Mouse (Mus musculus) right cerebral cortex, adult 2 months (tissue): ENCODE measurements around the gene Camta1.
A peak's percentile ranks its signal among the peaks of the same experiment; 100 is the strongest.
"Not testable (repeated sequence)": the region's sequence is repeated elsewhere in the genome, so short reads cannot be mapped to it uniquely, and the experiment has no call there.

Source experiments
- DNase-seq, 2 experiments: peaks; one replicate each; pipeline ENCODE4 v3.0.0; 2021 to 2022; ENCODE audit warnings: low spot score in 2 of 2

Camta1 gene

DNA sequence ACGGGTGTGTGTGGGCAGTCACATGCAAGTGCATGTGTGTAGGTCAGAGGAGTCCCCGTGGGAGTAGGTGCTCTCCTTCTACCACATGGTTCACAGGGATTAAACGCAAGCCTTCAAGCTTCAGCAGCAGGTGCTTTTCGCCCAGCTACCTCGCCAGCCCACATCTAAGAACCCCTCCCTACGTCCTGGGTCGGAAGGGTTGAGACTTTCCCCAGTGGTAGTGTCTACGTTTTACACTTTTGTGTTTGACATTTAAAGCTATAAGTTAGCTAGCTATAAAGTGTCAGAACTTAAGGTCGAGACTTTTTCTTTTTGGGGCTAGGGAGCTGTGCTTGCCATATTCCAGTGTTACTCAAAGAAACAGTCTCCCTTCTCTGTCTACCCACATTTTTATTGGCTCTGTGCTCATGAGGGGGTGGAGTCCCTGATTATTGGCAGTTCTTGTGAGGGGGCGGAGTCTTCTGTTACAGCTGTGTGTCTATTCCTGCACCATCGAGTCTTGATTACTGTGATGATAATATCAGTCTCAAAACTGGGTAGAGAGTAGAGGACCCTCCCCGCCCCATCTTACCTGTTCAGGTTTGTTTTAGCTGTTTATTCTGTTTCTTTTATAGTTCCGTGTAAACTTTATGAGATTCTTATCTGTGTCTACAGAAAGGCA lies 921.6 kb downstream of the Camta1 start:
- DNase-seq: no peak

DNA sequence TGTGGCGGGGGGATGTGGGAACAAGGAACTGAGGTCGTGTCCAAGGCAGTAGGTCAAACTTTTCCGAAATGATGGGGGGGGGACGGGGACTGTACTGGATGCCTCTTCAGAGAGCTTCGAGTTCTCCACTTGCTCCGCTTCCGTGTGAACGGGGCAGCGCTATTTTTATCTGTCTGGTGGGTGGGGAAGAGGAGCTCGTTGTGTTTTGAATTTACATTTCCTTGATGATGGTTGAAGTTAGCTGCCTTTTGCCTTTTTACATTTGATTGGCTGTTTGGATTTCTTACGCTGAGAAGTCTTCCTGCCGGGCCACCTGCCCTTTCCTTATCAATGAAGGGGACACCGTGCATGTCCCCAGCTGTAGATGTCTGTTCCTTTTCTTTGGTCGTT lies 923.6 kb downstream of the Camta1 start:
- DNase-seq: peak in 1 of 2 experiments; percentile 21

DNA sequence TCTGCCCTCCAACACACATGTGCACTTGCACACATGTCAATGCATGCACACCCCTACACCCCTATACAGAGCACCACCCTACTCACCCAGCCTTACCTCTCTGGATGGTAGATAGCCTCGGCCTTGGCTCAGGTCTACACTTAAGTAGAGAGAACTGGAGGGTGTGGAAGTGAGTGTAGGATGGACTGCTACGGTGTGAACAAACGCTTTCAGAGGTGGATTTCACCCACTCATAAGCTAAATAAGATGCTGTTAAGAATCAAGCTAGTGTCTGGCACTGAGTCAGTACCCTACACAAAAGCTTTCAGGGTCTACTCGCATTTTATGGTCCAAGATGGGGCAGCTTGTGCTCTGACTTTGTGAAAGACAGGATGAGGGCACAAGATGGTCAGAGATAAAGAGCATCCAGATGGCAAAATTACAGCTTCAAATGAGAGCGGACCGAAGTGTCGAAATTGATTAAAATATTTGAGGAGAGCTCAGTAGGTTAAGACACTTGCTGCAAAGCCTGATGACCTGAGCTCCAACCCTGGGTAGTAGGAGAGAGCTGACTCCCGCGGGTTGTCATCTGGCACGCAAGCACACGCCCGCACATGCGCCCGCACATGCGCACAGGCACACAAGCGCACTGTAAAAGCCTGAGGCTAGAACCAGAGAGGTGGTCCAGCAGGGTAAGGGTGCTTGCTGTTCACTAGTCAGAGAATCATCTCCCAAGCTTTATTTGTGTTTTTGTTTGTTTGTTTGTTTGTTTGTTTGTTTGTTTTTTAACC lies 924.2 kb downstream of the Camta1 start:
- DNase-seq: peak; percentile 42 to 54

DNA sequence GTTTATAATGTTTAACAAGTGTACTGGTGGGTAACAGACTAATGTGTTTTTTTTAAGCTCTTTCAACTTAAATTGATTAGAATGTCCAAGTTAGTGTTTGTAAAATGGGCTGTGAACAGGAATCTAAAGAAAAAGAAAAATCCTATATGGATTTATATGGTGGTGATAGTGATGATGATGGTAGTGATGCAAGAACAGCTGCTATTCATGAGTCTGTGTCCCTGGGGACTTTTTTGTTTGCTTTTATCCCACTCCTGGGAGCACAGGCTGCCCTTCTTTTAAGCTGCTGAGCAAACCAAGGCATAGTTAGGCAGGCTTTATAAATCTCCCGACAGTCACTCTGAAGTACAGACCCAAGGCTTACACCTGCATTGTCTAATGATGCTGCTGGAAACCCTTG lies 928.2 kb downstream of the Camta1 start:
- no peak for DNase-seq

DNA sequence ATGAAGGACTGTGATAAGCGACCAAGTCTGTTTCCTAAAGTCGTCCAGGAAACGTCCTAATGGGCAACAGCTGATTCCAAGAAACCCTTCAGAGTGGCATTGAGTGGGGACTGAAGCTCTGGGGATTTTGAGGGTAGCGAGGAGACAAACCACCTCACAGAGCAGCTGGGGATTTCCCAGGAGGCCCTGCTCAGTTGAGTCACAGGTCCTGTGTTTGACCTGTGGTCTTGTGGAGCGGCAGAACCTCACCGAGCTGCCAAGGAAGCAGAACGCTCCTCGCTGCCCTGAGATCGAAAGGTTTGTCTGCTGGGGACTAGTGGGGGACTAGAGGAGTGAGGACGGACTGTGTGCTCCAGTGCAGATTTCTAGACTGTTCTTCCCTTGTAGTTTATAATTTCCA lies 933.9 kb downstream of the Camta1 start:
- DNase-seq: no peak

DNA sequence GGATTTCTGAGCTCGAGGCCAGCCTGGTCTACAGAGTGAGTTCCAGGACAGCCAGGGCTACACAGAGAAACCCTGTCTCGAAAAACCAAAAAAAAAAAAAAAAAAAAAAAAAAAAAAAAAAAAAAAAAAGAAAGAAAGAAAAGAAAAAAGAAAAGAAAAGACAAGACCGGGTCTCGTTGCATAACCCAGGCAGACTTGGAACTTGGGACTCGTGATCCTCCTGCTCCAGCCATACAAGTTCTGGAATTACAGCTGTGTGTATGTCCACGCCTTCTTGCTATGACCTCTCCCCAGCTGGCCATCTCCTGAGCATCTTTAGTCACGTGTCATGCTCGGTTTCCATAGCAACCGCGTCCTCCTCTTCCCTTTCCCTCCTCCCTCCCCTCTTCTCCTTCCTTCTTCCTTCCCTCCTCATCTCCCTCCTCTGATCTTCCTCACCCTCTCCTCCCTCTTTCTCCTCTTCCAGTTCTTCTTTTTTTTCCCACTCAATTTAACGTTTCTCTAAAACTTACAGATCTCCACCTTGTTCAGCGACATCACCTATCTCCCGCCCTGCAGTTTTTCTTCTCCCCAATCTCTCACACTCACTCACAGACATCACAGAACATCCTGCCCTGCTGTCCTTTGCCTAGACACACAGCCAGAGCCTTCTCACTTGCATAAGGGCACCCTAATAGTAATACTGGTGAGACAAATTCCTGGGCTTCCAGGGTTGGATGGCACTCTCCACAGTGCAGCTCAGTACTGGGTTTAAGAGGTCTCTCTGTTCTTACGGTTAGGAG lies 934.6 kb downstream of the Camta1 start:
- DNase-seq: no peak

DNA sequence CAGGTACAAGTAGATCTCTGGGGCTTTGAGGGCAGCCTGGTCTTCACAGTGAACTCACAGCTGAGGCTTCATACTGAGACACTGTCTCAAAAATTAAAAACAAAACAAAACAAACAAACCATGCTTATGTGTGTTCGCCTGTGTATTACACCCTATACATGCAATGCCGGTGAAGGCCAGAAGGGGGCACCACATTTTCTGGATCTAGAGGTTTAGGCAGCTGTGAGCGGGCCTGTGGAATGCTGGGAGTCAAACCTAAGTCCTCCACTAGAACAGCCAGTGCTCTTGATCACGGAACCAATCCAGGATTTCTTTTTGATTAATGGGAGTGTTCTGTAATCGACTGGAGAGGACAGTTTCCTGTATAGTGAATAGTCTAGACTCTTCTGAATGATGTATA lies 935.8 kb downstream of the Camta1 start:
- no peak for DNase-seq

DNA sequence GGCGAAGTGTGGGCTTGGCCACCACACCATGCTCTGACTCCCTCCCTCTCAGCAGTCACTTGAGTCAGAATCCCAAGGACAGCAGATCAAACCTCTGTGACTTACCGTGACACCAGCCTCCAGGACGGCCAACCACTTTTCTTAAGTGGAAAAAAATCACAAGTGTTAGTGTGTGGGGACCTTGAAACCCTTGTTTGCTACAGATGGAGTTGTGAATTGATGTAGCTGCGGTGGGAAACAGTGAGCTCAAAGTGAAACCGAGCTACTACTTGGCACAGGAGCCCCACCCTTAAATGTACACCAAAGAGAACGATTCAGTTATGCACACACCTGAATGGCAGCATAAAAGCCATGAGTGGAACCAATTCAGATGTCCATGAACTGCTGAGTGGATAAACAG lies 936.7 kb downstream of the Camta1 start:
- no peak for DNase-seq

DNA sequence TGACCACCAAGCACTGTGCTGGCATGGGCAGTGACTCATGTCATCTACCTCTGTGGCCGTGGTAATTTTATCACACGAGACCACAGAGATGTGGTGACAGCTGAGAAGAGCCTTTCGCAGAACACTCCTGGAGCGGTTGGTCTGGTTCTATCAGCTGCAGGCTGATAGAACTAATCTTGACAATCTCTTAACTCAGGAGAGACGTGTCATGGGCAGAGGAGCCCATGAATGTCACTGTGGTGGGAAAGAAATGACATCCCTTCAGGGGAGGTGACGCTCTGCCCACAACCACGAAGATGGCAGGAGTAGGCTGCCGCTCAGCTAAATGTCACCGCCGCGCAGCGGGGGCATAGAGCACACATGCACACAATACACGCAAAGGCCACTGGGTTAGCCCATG lies 937.4 kb downstream of the Camta1 start:
- DNase-seq: no peak

DNA sequence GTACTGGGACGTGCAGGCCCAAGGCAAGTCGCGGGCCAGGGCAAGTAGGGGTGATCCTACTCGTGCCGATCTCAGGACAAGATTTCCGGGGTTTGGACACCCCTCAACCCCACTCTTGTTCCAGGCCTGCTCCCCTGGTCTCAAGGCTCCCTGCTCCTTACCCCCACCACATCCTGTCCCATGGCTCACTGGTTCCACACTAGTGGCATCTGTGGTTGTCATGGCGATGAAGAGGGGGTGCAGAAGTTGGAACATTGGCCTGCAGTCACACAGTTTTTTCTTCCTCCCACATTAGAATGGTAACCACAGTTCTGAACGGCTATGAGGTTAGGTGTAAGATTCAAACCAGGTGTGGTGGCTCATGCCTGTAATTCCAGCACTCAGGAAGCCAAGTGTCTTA lies 940.5 kb downstream of the Camta1 start:
- DNase-seq: no peak

DNA sequence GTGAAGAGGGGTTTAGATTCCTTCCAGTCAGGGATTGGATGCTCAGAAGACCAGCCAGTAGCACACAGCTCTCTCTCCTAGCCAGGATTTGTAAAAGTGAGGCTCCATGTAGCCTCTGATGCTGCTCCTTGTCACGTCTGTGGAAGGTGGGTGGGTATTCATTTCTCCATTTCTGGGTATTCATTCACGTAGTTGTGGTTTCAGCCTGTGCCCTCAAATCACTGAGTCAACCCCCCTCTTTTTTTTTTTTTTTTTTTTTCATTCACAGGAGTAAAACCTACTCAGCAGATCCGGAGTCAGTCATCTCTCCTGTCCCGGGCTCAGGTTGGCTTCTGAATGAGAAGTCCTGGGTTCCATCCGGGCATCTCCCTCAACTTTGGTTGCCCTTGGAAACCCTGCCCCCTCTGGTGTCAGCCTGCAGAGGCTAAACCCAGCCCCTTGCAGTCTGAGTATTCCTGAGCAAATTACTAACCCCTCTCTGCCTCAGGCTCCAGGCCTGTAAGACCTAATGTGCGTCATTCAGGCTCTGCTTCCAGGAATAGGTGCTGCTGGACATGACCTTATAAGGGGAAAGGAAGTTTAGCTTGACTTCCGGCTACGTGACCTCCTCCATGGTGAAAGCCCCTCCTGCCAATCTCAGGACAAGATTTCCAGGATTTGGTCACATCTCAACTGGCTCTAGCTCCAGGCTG lies 944.2 kb downstream of the Camta1 start:
- DNase-seq: no peak

DNA sequence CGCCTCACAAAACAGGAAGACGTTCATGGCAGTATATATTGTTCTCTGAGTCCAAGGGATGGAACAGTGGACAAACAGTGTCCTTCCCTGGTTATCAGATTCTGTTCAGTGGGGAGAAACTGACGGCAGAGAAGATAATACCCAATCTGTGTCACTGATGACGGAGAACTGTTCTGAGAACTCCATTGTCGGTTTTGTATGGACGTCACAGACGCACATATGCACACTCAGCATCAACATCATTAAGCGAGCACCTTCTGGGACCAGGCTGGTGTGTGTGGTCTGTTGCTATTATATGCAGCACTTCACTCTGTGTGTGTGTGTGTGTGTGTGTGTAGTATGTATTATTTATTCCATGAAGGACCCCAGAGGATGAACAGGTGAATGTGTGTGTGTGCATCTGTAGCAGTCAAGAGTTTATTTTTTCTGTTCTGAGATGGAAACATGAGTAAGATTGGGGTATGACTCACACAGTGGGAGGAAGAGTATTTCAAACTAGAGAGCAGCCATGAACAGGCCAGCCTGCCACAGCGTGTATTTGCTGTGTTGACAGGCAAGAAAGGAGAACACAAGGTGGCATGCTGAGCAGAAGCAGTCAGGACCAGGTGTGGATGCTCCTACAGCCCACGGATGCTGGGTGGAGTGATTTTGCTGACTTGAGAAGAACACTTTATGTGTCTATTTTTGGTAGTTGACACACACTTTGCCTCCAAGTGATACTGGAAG lies 946.3 kb downstream of the Camta1 start:
- peak; percentile 55 to 67 for DNase-seq

DNA sequence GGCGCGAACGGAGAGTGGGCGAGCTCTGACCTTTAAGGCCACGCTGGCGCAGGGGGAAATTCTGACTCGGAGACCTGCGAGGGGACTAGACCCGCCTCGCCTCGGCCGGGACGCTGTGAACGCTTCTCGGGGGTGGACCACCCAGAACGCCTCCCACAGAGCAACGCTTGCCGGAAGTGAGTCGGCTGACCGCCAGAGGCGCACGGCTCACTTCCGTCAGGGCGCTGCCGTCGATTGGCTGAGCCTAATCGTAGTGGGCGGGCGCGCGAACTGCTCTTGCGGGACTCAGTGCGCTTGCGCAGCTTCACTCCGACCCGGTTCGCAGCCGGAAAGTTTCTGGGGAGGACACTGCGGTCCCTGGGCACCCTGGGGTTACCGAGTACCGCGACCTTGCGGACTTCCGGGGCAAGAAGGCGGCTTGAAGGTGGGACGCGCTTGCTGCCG lies 947.4 kb downstream of the Camta1 start, which contains the start of the genes Park7 and Tnfrsf9:
Gene Park7, minus strand, starts transcription at position 148 of the 444 bp plus-strand sequence.
Gene Tnfrsf9, plus strand, starts transcription at position 273 of the 444 bp plus-strand sequence.
- DNase-seq: peak; percentile 94 to 95

DNA sequence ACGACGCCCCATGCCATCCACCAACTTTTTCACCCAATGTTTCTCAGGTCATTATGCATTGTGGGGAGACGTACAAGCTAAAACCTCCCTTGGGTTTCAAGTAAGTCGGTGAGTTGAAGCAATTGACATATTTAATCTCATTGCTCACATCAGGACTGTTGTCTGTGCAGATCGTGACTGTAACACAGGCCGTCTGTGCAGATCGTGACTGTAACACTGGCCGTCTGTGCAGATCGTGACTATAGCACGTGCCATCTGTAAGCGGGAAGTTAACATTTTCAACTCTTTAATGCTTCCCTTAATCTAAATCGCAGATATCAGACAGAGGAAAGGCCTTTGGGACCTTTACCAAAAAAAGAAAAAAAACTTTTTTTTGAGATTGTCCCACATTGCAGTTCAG lies 947.9 kb downstream of the Camta1 start:
- DNase-seq: no peak

DNA sequence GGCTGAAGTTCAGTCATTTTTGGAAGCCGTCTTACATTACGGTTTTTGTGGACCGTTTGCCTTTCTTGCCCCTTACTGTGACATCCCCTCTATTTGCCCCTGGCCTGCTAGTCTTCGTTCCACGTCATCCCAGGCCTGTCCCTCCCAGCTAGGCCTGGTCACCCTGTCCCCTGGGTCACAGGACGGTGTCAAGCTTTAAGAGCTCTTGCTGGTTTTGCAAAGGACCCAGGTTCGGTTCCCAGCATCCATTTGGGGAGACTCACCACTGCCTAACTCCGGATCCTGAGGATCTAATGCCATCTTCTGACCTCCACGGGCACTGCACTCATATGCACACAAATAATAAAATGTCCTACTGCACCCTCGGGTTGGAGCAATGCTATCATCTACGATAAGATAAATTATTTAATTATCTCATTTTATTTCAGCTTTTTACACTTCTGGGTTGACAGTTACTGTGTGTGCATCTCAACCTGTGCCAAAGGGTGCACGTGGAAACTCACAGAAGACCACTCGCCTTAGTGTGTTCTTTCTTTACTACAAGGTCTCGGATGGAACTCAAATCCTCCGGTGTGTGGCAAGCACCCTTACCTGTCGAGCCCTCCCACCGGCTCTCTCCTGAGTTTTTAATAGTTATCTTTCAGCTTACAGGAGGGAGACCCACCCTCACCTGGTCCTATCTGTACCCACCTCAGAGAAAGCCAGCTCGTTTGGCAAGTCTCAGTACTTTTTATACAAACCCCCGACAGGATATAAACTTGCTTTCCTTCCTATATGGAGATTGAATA lies 951.3 kb downstream of the Camta1 start:
- DNase-seq: no peak

DNA sequence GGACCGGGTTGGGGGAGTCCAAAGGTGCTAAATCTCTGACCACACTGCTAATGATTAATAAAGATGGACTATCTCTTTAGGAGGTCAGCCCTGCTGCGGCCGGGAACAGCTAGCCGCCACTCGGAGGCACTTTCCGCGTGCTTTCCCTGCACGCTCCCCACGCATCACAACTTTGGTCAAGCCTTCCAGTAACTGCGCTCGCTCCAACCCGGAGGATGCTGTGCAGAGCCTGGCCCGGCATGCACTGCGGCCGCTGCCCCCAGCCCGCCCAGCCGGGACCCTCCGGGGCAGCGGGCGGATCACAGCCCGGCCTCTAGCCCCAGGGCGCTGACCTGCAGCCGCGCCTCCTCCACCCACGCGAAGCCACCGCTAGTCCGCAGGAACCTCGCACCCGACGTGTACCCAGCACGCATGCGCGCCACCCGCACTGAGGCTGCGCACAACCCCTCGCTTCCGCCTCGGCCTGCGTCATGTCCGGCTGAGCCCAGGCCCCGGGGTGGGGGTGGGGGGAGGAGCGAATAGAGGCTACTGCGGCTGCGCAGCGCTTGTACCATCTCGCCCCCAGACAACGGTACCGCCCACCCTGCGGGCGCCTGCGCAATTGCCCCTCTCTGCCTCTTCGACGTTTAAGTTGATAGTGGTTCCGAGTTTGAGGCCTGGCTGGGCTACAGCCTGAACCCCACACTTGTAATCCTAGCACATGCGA lies 952.1 kb downstream of the Camta1 start:
- peak; percentile 95 to 99 for DNase-seq

DNA sequence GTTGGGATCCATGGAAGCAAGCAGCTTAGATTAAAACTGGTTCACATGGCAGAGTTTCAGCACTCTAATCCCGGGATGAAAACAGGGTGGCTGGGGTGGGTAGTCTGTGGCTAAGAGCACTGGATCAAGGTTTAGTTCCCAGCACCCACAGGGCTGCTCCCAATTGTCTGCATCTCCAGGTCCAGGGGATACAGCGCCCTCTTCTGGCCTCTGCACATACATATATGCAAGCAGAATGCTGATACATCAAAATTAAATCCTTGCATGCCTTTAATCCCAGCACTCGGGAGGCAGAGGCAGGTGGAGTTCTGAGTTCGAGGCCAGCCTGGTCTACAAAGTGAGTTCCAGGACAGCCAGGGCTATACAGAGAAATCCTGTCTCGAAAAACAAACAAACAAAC lies 953.2 kb downstream of the Camta1 start:
- DNase-seq: not testable (repeated sequence)

DNA sequence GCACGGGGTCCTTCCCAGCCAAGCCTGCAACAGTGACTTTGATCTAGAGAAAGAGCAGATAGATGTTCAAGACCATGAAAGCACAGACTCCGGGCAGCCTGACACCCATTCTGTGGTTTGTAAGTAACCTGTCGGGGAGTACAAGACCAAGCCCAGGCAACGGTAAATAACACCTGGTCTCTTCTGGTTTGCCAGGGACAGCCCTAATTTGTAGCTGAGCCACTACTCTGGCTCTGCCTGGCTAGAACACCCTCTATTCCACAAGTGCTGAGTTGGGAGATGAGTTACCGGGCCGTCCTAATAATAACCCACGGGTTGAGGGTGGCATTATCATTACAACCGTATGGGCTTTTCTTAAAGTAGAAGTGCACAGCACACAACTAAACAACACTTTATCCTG lies 954.6 kb downstream of the Camta1 start:
- DNase-seq: no peak

DNA sequence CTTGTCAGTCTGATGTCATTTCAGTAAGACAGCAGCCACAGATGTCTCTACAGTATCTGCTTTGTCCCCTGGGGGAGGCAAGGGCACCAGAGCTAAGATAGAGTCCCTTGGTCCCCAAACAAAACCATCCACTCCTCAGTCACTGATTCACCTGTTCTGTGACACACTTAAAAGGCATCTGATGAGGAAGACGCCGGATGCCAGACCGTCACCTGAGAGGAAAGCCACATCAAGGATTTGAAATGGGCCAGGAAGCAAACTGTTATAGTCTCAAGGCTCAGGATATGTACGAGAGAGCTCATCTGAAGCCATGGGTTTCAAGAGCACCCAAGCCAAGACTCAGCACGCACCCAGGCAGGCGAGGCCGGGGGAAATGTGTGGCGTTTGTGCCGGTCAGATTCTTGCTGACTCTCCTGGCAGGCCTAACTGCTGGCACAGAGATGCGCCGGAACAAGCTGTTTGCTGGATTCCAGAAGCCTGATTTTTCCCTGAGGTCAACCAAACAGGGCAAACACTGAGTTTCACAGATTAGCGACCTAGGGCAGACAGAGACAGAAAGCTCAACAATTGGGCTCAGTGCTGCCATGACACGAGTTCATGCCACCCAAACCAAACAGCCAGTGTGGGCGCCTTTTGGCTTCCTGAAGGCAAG lies 958.5 kb downstream of the Camta1 start:
- no peak for DNase-seq
